Mouse (Mus musculus): ENCODE results near the gene Plbd2.
"Not testable (repeated sequence)": the region's sequence is repeated elsewhere in the genome, so short reads cannot be mapped to it uniquely, and the experiment has no call there.

The Plbd2 gene

DNA sequence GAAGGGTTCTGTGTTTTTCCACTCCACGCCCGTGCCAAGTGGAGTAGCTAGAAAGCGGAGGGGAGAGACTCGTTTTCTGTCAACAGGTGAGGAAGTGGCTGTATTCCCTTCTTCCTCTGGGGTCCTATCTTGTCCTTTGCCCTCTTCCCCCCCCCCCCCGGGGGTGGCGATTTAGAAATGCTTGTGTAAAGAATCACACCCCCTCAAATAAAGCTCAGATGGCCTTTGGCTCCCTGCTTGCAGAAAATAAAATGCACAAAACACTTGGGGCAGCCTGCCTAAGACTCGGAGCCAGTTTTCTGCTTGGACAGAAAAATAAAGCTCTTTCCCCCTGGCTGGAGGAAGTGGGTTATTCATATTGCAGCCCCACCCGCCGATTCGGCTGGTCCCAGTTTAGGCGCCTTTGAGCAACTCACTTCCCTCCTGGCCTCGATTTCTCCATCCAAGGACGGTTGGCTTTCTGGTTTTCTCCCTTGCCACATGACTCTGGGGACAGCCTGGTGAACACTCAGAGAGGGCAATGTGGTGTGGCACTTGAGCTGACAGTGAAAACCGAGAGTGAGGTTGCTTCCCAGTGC is 8.3 kb upstream of the Plbd2 start:
- in situ Hi-C loops (cut with MboI, MseI), result loop anchor here (10.0 kb wide), 1 partner anchor 943 kb away; the partner anchor contains the start of genes Erp29 and Tmem116

DNA sequence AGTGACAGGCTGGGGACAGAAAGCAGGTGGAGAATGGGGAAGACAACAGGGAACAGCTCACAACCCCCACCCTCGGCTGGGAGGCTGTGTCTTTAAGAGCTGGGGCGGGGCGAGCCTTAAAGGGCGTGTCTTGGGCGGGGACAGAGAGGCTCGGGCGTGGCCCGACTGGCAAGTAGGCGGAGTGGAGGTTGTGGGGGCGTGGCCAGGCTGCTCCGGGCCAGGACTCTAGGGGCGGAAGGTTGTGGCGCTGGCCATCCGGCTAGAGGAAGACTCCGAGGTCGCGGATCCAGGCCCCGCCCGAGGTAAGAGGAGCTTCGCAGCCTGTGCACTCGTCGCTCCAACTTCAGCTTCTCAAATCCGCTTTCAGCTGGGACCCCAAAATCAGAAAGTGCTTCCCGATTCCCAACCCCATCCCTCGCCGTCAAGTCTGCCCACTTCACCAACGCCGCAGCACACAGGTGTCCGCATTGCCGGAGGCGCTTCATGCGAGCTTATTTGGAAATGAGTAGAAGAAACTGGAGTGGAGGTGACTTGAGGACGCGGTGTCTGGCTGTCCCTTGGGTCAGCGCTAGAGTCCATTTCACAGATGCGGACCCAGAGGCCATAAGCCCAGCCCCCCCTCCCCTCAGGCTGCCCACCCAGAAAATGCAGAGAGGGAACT is 7.7 kb upstream of the Plbd2 start, which contains the start of gene Slc8b1:
Gene Slc8b1 (plus strand): TSS at position 187 of the 661 bp plus-strand sequence.
- in situ Hi-C loops (cut with MboI, MseI), result loop anchor here (10.0 kb wide), 1 partner anchor 944 kb away; the partner anchor contains the start of genes Erp29 and Tmem116

DNA sequence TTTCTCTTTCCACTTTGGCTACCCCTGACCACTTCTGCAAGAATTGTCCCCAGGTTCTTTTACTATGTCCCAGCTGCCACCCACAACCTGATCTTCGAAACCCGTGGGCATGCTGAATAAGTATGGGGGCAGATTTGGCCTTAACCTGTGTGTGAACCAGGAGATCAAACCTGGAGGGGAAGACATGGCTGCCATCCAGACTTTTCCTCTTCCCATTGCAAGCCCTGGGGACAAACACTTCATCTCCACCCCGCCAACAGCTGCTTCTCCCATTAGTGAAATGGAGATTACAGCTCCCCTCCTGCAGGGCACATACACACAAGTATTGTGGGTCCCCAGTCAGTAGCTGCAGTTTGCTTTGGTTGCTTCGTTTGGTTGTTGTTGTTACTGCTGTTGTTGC is 3.9 kb upstream of the Plbd2 start:
- in situ Hi-C loops (cut with MboI, MseI), result no loop called here

DNA sequence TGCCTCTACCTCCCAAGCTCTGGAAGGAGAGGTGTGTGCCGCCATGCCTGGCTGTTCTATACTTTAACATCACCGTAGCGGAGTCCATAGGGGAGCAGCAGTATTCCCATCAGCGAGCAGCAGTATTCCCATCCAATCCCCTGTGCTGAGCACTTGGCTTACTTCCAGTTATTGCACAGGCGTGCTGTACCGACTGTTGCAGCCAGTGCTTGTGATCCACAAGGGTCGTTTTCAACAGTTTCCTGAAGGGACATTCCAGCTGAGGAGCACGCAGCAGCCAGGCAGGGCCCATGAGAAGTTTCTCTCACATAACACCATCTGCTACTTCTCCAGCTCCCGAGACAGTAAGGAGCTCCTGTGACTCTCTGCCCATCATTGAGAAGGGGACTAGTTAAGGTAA is 3.1 kb upstream of the Plbd2 start:
- in situ Hi-C loops (cut with MboI, MseI), result no loop called here

DNA sequence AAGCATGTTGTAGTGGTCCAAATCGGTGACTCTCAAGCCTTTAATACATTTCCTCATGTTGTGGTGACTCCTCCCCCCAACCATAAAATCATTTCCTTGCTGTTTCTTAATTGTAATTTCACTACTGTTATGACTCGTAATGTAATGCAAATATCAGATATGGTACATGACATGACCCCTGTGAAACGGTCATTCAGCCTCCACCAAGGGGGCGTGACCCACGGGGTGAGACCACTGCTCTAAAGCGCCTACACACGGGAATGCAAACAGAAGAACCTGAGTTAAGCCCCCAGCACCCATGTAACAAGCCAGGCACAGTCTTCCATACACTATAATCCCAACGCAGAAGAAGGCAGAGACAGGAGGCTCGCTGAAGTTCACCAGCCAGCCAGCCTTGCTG is 2.4 kb upstream of the Plbd2 start:
- in situ Hi-C loops (cut with MboI, MseI), result no loop called here

DNA sequence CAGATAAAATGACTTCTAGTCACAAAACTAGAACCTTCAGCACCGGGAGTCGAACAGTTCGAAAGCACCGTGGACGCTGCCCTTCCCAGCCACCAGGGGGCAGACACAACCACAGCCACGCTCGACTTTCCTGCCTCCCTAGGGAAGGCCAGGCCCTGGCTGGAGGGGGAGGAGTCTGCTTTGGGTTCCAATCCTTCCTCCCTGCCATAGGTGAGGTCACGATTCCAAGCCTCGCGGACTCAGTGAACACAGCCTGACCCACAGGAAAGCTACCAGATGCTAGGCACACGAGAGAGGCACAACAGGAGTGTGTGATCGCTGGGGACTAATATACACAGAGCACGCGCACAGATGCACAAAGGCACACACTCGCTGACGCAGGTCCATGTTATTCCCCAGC is 1.9 kb upstream of the Plbd2 start:
- in situ Hi-C loops (cut with MboI, MseI), result no loop called here

DNA sequence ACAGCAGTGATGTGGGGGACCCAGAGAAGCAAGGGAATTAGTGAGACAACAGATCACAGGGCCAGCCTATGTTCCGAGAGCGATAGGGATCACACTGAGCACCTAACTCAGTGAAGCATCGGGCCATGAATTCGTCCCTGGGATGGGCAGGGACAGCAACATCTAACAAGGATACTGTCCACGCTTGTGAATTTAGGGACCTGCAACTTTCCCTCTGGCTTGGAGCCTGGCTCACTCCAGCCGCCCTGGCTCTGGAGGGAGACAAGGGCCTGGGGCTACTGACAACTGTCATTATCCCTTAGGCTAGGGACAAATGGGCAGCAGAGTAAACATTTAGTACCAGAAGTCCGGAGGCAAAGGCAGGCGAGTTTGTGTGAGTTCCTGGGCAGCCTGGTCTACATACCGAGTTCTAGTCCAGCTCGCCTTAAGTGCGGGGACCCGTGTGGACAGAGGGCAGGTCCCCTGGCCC is 716 bp downstream of the Plbd2 start:
- in situ Hi-C loops (cut with MboI, MseI), result no loop called here

DNA sequence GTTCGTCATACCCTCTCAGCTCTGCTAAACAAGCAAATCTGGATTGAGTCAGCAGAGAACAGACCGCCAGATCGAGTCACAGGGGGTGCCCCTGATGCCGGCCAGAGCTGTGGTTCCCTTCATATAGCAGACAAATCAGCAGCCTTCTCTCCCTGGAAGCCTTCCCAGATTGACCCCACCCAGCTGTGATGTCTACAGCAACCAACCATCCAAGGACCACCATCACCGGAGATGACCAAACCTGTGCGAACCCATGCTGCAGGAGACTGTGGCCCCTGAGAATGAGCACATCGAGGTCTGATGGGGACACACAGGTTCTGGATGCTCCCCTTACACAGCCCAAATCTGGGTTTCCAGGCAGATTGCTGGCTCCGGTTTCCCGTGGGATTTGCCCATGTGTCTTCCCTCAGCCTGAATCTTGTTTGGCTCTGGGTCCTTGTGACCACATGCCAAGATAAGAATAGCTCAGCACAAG is 1.2 kb downstream of the Plbd2 start:
- in situ Hi-C loops (cut with MboI, MseI), result no loop called here

DNA sequence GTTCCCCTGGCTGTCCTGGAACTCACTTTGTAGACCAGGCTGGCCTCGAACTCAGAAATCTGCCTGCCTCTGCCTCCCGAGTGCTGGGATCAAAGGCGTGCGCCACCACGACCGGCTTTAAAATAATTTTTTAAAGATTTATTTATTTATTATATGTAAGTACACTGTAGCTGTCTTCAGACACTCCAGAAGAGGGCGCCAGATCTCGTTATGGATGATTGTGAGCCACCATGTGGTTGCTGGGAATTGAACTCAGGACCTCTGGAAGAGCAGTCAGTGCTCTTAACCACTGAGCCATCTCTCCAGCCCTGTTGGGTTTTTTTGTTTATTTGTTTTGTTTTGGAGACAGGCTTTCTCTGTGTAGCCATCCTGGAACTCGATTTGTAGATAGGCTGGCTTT is 2.8 kb downstream of the Plbd2 start:
- in situ Hi-C loops (cut with MboI, MseI), result not testable (repeated sequence)

DNA sequence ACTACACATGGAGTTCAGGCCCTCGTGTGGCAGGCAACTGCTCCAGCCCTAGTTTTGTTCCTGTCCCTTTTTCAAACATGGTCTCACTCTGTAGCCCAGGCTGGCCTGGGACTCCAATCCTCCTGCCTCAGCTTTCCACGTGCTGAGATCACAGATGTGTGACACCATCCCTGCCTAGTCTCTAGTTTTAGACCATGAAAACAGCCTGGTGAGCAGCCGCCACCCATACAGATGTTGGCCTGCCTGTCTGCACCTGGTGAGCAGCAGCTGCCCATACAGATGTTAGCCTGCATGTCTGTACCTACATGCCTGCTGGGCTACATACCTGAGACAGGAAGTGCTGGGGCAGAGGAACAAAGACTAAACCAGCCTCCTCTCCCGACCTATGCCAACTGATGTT is 4.2 kb downstream of the Plbd2 start:
- in situ Hi-C loops (cut with MboI, MseI), result no loop called here

DNA sequence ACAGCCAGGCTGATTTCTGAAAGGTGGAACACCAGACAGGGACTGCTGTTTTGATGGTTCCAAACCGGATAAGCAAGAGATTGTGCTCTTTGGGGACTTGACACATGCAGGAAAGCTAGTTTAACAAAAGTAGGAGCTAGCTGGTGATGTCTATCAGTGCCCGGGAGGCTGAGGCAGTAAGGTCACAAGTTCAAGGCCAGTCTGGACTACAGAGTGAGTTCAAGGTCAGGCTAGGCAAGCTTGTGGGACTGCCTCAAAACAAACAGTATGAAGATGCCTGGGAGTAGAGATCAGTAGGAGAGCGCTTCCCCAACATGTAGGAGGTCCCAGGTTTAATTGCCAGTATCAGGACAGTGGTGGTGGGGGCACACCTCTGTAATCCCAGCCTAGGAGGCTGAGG is 6.4 kb downstream of the Plbd2 start:
- in situ Hi-C loops (cut with MboI, MseI), result no loop called here

DNA sequence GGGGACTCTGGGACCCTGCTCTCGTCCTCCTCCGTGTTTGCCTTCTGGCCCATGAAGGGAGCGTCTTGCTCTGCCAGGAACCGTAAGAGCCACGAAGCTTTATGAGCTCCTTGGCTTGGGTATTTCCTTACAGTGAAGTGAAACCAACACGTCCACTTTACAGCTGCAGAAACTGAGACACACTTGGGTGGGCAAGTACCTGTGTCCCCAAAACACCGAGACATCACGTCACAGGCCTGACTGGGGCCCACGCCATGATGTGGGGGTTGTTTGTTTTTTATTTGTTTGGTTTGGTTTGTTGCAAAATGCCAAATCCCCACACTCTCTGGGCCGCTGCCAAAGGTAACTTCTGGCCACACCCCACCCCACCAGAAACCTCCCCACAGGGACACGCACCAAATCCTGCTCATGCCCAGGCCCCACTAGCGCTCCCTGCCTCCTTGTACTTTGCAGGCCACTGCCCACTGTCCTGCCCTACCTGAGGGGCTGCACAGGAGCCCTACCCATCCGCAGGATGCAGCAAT is 7.7 kb downstream of the Plbd2 start:
- in situ Hi-C loops (cut with MboI, MseI), result no loop called here

DNA sequence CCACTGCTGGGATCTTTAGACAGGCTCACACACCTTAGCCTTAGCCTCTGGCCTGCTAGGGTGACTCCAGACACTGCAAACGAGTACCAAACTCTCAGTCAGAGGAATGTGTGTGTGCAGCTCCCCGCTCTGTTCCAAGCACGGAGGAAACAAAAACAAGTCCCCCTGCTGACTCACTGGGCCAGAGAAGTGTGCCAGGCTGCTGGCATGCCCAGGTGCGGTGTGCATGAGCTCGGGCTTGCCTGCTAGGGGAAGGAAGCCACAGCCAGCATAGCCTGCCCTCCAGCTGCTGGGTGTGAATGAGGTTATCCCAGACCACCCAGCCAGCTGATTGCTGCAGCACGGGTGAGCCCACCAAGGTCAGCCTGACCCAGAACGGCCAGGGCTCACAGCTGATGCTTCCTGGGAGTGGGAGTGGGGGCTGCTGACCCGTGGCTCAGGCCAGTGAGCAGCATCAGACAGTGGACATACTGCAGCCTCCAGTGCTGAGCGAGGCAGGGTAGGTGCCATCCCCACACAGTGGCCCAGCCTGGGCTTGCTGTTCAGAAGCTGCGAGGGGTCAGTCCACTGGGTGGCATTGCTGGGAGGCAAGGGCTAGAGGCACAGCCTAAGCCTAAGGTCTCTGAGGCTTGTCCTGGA is 8.2 kb downstream of the Plbd2 start:
- in situ Hi-C loops (cut with MboI, MseI), result no loop called here

DNA sequence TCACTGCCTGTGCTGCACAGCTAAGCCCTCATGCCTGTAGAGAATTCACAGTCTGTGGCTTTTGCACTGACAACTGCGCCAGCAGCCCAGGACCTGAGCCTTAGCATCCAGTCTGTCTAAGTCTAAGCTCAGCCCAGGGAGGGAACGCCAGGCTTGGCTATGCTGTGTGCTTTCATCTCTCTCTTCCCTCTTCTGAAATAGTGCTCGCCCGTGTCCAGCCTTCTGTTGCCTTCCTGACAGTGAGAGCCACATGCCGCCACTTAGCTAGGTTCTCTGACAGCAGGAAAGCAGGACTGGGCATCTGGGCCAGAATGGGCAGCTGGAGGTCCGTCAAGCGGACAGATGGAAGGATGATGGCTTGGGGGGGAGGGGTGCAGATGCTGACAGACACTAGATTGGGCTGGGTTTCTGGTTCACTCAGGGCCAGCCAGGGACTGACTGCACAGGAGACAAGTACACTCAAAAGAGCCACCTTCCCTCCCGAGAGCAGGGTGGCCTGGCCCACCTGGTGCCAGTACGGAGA is 9.5 kb downstream of the Plbd2 start:
- in situ Hi-C loops (cut with MboI, MseI), result no loop called here

DNA sequence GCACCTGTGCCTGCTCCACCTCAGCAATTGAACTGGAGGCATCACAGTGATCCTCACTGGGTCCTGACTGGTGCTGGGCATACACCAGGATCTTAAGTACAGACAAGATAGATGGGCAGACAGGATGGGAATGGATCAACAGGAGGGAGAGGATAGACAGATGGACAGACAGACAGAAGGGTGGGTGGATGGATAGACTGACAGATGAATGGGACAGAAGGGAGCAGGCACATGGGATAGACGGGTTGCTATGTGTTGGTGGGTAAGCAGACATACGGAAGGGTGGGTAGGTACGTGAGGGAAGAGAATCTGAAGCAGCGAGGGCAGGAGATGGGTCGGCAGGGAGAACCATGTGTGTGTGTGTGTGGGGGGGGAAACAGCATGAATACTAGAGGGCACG is 10.0 kb downstream of the Plbd2 start:
- in situ Hi-C loops (cut with MboI, MseI), result no loop called here

DNA sequence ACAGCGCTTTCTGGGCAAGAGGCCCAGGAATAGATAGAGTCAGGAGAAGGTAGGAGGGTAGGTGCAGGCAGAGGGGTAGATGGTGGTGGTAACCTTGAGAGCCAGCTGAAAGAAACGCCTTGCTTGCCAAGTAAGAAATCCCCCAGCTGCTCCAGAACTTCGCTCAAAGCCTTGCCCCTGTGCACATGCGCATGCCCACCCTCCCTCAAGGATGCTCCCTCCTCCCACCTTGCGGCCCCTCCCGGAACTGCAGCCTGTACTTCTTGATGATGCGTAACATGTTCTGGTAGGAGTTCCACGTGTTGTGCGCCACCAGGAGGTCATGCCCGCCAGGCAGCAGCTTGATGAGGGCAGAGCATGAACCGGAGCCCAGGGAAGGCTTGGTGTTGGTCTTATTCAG is 11.0 kb downstream of the Plbd2 start:
- in situ Hi-C loops (cut with MboI, MseI), result no loop called here

DNA sequence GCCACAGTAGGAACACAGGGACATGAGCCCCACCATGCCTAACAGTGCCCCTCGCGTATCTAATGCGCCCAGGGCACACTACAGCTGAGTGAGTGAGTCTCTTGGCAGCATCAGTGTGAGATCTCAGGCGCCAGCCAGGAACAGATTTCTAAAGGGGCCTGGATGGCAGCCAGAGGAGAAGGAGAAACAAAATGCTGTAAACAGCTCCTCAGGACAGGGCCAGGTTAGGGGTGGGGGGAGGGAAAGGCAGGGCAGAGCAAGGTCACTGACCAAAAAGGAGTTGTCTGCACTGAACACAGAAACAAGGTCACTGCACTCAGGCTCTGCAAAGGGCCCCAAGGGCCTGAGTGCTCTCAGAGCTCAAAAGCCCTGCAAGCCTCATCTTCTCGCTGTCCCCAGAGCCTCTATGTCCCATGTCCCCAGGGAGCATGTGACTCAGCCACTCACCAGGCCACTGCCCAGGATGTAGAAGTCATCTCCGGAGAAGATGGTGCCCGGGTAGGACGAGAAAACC is 12.7 kb downstream of the Plbd2 start:
- in situ Hi-C loops (cut with MboI, MseI), result no loop called here

DNA sequence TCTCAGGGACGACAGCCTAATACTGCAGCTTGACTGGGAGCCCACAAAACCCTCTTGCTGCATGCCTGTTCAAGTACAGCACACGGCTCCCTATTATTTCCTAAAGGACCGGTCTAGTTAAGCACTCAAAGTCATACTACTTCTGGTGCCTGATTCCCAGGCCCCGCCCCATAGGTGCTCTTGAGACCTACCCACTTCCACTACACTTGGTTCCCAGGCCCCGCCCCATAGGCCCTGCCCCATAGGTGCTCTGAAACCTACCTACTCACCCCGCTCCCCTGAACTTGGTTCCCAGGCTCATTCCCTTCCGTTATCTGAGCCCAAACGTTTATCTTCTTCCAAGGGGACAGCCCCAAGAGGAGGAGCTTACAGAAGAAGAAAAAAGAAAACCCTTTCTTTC is 15.6 kb downstream of the Plbd2 start:
- in situ Hi-C loops (cut with MboI, MseI), result no loop called here

DNA sequence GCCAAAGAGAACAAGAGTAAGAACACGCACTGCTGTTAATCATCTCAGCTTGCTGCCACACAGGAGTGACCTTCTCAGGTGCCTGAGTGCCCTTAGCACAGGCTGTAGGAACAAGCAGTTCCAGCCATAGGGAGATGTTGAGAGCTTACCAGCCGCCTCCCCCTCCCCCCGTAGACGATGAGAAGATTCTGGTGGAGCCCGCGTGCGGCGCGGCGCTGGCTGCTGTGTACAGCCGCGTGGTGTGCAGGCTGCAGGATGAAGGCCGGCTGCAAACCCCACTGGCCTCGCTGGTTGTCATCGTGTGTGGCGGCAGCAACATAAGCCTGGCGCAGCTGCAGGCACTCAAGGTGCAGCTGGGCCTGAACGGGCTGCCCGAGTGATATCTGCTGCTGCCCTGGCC is 20.0 kb downstream of the Plbd2 start:
- in situ Hi-C loops (cut with MboI, MseI), result no loop called here

DNA sequence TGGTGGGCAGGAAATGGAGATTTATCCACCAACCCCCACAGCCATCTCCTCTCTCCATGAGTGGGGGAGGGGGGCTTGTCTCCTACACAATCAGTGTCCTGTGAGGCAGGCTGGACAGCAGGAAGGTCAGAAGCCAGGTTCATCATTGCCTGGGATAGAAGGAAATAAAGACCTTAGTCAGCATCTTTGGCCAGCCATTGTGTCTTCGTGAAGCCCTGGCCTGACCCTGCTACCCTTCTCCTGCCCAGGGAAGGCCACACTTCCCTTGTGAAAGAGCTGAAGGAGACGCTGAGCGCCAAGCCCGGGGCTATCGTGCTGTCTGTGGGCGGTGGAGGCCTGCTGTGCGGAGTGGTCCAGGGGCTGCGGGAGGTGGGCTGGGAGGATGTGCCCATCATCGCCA is 22.2 kb downstream of the Plbd2 start:
- in situ Hi-C loops (cut with MboI, MseI), result no loop called here

DNA sequence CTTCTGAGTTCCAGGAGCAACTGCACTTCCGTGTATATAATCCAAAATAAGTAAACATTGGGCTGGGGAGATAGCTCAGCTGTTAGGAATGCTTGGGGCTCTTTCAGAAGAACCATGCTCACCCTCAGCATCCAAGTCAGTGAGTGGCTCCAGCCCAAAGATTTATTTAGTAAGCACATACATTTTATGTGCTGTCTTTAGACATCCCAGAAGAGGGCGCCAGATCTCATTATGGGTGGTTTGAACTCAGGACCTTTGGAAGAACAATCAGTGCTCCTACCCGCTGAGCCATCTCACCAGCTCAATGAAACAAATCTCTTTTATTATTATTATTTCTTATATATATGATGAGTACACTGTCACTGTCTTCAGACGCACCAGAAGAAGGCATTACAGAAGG is 23.9 kb downstream of the Plbd2 start:
- in situ Hi-C loops (cut with MboI, MseI), result no loop called here

DNA sequence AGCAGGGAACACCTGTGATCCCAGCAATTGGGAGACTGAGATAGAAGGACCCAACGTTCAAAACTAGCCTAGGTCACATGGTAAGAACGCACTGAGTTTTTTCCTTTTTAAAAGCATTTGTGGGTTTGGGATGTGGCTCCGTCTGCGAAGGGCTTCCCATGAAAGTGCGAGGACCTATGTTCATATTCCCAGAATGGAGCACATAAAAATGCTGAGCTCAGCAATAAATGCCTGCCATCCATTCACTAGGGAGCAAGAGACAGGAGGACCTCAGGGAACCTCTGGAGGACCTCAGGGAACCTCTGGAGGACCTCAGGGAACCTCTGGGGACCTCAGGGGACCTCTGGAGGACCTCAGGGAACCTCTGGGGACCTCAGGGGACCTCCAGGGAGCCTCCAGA is 25.4 kb downstream of the Plbd2 start:
- in situ Hi-C loops (cut with MboI, MseI), result no loop called here

Data from T-helper 2 cell (primary cell).